Comparison of ENCODE assay signal across 8 mouse cellular contexts in genomic region chr9:85779458-85779857, GRCm38 (mm10). TPM values are rescaled to one million over a fixed set of nuclear protein-coding genes. Genes with fewer than 3 reads are reported as not detected.
DNase-seq lines count a peak whose midpoint lies in the region; ATAC-seq lines count a peak whose summit lies in the region.

No protein-coding gene starts in this region.

- peak; percentile 83 for DNase-seq in hindbrain, embryonic 14.5 days (ENCODE audit: low spot score)
- DNase-seq in 416B (ENCODE audit: low read depth) (peak; percentile 69), MN1 (ENCODE audit: low spot score) (peak; percentile 62)
- peak; percentile 36 for DNase-seq in induced T-regulatory cell, adult 2 months (ENCODE audit: low read depth)
- DNase-seq in adrenal gland, postnatal 10 days = no peak
- no peak for DNase-seq in spleen, postnatal 14 days (ENCODE audit: low spot score in 2 of 2)

- no peak overlapping the region for H3K4me2 ChIP-seq in hindbrain, embryonic 14.5 days (replicated peaks)
- no peak overlapping the region for H3K4me2 ChIP-seq in hindbrain, embryonic 12.5 days (replicated peaks)

- WGBS in hindbrain, embryonic 14.5 days = 28% methylated on average over 4 of the region's 4 CpGs
- WGBS in hindbrain, embryonic 12.5 days = 28% methylated on average over 4 of the region's 4 CpGs

- ATAC-seq in hindbrain, embryonic 14.5 days (ENCODE audit: low FRiP score) = no peak; the same call in 1 of the 2 replicates
- no peak for ATAC-seq in hindbrain, embryonic 12.5 days (ENCODE audit: low FRiP score)
- no peak for ATAC-seq in activated CD4-positive, CD25-positive, alpha-beta regulatory T cell, adult 4 months

- no peak overlapping the region for H3K9ac ChIP-seq in hindbrain, embryonic 14.5 days
- no peak overlapping the region for H3K9ac ChIP-seq in hindbrain, embryonic 12.5 days

- H3K9me3 ChIP-seq in hindbrain, embryonic 14.5 days (ENCODE audit: control insufficient read depth, low read length) = no peaks in the 10 kb centered on the region
- H3K9me3 ChIP-seq in hindbrain, embryonic 12.5 days (replicated peaks) = no peaks in the 10 kb centered on the region

- H3K4me1 ChIP-seq in hindbrain, embryonic 14.5 days (replicated peaks; ENCODE audit: control insufficient read depth, insufficient read depth, low read length) = no peaks in the 10 kb centered on the region
- H3K4me1 ChIP-seq in hindbrain, embryonic 12.5 days = no peaks in the 10 kb centered on the region

- no peaks in the 10 kb centered on the region for H3K27me3 ChIP-seq in hindbrain, embryonic 14.5 days (ENCODE audit: control insufficient read depth, insufficient read depth, low read length)
- no peaks in the 10 kb centered on the region for H3K27me3 ChIP-seq in hindbrain, embryonic 12.5 days

- H3K27ac ChIP-seq in hindbrain, embryonic 14.5 days = no peak overlapping the region
- no peak overlapping the region for H3K27ac ChIP-seq in hindbrain, embryonic 12.5 days

- H3K4me3 ChIP-seq in hindbrain, embryonic 14.5 days (replicated peaks; ENCODE audit: low read length) = no peak overlapping the region
- H3K4me3 ChIP-seq in hindbrain, embryonic 12.5 days = no peak overlapping the region

- no peaks in the 10 kb centered on the region for H3K36me3 ChIP-seq in hindbrain, embryonic 14.5 days (replicated peaks; ENCODE audit: control insufficient read depth, insufficient read depth)
- H3K36me3 ChIP-seq in hindbrain, embryonic 12.5 days = no peaks in the 10 kb centered on the region

RNA-seq across cellular contexts. Expression of gene Ibtk, which starts 30.3 kb away (rescaled TPM):
- polyA plus RNA-seq in hindbrain, embryonic 14.5 days (2014; fragmentation: Nextera tagmentation; extraction: Ambion mirVana) = 37.3 and 39.0 TPM in 2 replicates
- polyA plus RNA-seq in hindbrain, embryonic 12.5 days (2016; fragmentation: Nextera tagmentation; extraction: Ambion mirVana) = 43.5 and 47.0 TPM in 2 replicates
- 10 to 100 TPM; 32.7 to 42.9 TPM for total RNA-seq in adrenal gland, postnatal 10 days (2021)
- 10 to 100 TPM; 23.4 to 25.1 TPM for polyA plus RNA-seq in activated CD4-positive, CD25-positive, alpha-beta regulatory T cell, adult 4 months (2017; shearing (Covaris generic))

Comparison
In these comparisons a context has a peak if more than half of its experiments do, and no peak if none do; other contexts are left out.
1. DNase-seq: peak in hindbrain, embryonic 14.5 days (single experiment), 416B (single experiment), MN1 (single experiment) and induced T-regulatory cell, adult 2 months (single experiment); none in adrenal gland, postnatal 10 days (single experiment) and spleen, postnatal 14 days (0 of 2).